Mouse (Mus musculus) liver, embryonic 16.5 days (tissue): ENCODE measurements at regions not wholly inside any gene's neighbourhood (a gene's known extent, or its start where the extent isn't known, plus 50 kb on each side); places are given as distances from the start of the nearest gene placed in this dataset.

Source experiments
- ATAC-seq: fragments of 200-750 bp; cut with Nextera tagmentation; 2 replicates; pipeline ENCODE4 v1.8.0; 2017; ENCODE audit warnings: low read depth, mild to moderate bottlenecking, moderate number of reproducible peaks, moderate library complexity
- H3K27ac ChIP-seq: fragments of 300-500 bp; sonication (generic); 2 replicates; pipeline ENCODE4 v1.5.1; 2014; ENCODE audit warnings: mild to moderate bottlenecking, low read length
- H3K27me3 ChIP-seq: fragments of 300-500 bp; sonication (generic); 2 replicates; pipeline ENCODE4 v1.6.1; 2014; ENCODE audit warnings: low read depth, low read length, mixed read lengths; ENCODE audit not compliant: control insufficient read depth, insufficient read depth
- H3K36me3 ChIP-seq: fragments of 300-500 bp; sonication (generic); 2 replicates; pipeline ENCODE4 v1.6.1; 2014; ENCODE audit warnings: mild to moderate bottlenecking; ENCODE audit not compliant: control insufficient read depth, insufficient read depth
- H3K4me1 ChIP-seq: fragments of 300-500 bp; sonication (generic); 2 replicates; pipeline ENCODE4 v1.6.1; 2014; ENCODE audit warnings: low read depth, low read length, mixed read lengths; ENCODE audit not compliant: control insufficient read depth
- H3K4me2 ChIP-seq: fragments of 300-500 bp; sonication (generic); 2 replicates; pipeline ENCODE4 v1.6.1; 2014; ENCODE audit warnings: low read depth, low read length, mixed read lengths
- H3K4me3 ChIP-seq: fragments of 300-500 bp; sonication (generic); 2 replicates; pipeline ENCODE4 v1.5.1; 2014; ENCODE audit warnings: low read depth, mild to moderate bottlenecking, low read length
- H3K9ac ChIP-seq: fragments of 300-500 bp; sonication (generic); 2 replicates; pipeline ENCODE4 v1.6.1; 2014; ENCODE audit warnings: low read depth, low read length
- H3K9me3 ChIP-seq: fragments of 300-500 bp; sonication (generic); replicated peaks from 2 replicates; pipeline ENCODE4 v1.6.1; 2016; ENCODE audit warnings: low read length; ENCODE audit not compliant: control insufficient read depth
- WGBS: fragments of 180-500 bp; shearing (Covaris S2); extraction: QIAGEN DNeasy Blood & Tissue Kit; methylation state at CpG from one replicate; pipeline ENCODE4 v1.1.7; 2014; ENCODE audit not compliant: insufficient replicate concordance; 5-methylcytosine and 5-hydroxymethylcytosine counted together

DNA sequence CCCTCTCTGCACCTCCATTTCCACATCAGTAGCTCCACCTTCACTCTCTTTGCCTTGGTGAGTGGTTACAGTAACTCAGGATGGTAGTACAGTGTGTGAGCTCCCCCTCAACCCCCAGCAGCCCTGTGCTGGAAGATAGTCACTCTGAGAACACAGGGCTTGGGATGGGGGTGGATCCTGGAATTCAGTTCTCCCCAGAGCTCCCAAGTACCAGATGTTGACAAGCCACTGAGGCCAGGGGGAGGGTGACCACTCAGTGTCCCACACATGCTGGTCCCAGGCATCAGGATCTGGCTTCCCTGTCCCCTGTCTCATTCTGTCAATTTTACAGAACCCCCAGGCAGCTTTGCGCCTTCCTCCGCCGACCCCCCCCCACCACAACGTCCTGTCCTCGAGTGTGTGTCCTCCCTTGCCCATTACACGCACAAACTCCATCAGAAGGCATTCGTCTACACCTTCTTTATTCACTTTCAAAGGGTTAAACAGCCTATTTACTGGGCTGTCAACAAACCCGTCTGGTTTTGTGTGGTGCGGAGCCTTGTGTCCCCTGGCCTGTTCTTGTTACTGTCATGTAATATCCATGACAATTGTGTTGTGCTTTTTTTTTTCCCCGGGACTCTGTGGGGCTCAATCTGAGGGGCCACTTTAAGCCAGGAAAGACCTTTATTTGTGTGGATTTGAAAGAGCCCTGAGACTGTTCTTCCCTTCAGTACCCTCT lies 194.6 kb upstream of the Irx3 start:
- Histone ChIP-seq H3K9ac (no peak overlapping the region), H3K4me3 (no peak overlapping the region), H3K36me3 (no peaks in the 10 kb centered on the region), H3K27me3 (no peaks in the 10 kb centered on the region), H3K9me3 (no peaks in the 10 kb centered on the region), H3K4me1 (no peaks in the 10 kb centered on the region), H3K27ac (no peak overlapping the region), H3K4me2 (no peak overlapping the region)
- no peak for ATAC-seq
- WGBS = 56% methylated on average over 10 of the region's 10 CpGs

- Histone ChIP-seq H3K4me2 (no peak overlapping the region), H3K4me1 (no peaks in the 10 kb centered on the region), H3K9ac (no peak overlapping the region), H3K4me3 (no peak overlapping the region), H3K9me3 (no peaks in the 10 kb centered on the region), H3K27ac (no peak overlapping the region), H3K36me3 (no peaks in the 10 kb centered on the region), H3K27me3 (no peaks in the 10 kb centered on the region)
- ATAC-seq = no peak
- WGBS = 61% methylated on average over 9 of the region's 9 CpGs
Measured at GRCm38 (mm10) chr8:91995407-91996144, 193.7 kb upstream of the Irx3 start.

- no peak for ATAC-seq
- Histone ChIP-seq H3K27ac (no peak overlapping the region), H3K4me3 (no peak overlapping the region), H3K9me3 (no peaks in the 10 kb centered on the region), H3K36me3 (no peaks in the 10 kb centered on the region), H3K9ac (no peak overlapping the region), H3K4me1 (no peaks in the 10 kb centered on the region), H3K4me2 (peak overlapping the region; percentile 16; the same call in 1 of the 2 replicates), H3K27me3 (no peaks in the 10 kb centered on the region)
- WGBS = 33% methylated on average over 25 of the region's 25 CpGs
Measured at GRCm38 (mm10) chr8:91991542-91992452, 189.9 kb upstream of the Irx3 start.

DNA sequence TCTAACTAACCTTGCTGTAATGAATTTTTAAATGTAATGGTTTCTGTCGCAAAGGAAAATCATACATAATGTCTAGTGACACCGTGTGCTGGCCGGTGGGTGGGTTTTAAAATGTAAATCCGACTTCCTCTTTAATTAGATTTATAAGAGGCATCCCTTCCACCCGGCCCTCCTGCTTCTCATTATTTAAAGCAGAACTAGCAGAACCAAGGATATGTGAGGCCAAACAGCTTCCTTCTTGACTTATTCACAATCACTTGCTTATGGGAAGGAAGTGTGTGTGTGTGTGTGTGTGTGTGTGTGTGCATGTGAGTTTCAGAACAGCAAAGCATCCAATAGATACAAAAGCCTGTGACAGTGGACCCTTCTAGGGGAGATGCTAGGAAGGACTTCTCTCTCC lies 189.1 kb upstream of the Irx3 start:
- Histone ChIP-seq H3K4me3 (no peak overlapping the region), H3K36me3 (no peaks in the 10 kb centered on the region), H3K27me3 (no peaks in the 10 kb centered on the region), H3K4me1 (no peaks in the 10 kb centered on the region), H3K9ac (no peak overlapping the region), H3K9me3 (no peaks in the 10 kb centered on the region), H3K4me2 (no peak overlapping the region), H3K27ac (no peak overlapping the region)
- 17% methylated on average over 5 of the region's 5 CpGs for WGBS
- no peak for ATAC-seq

- H3K27me3 ChIP-seq = no peaks in the 10 kb centered on the region
- no peaks in the 10 kb centered on the region for H3K4me1 ChIP-seq
- no peaks in the 10 kb centered on the region for H3K9me3 ChIP-seq
- no peak overlapping the region for H3K27ac ChIP-seq
- WGBS = 31% methylated on average over 3 of the region's 3 CpGs
- H3K4me3 ChIP-seq = no peak overlapping the region
- ATAC-seq = no peak
- no peak overlapping the region for H3K4me2 ChIP-seq
- H3K36me3 ChIP-seq = no peaks in the 10 kb centered on the region
- H3K9ac ChIP-seq = no peak overlapping the region
Measured at GRCm38 (mm10) chr8:91990048-91990447, 188.2 kb upstream of the Irx3 start.

- no peak for ATAC-seq
- no peaks in the 10 kb centered on the region for H3K4me1 ChIP-seq
- WGBS = 44% methylated on average over 11 of the region's 11 CpGs
Measured at GRCm38 (mm10) chr8:91988866-91989633, 187.2 kb upstream of the Irx3 start.

GRCm38 (mm10) chr8:91987854-91988253 lies 186.0 kb upstream of the Irx3 start:
- no peaks in the 10 kb centered on the region for H3K9me3 ChIP-seq
- no peaks in the 10 kb centered on the region for H3K27me3 ChIP-seq
- H3K4me3 ChIP-seq = no peak overlapping the region
- H3K36me3 ChIP-seq = no peaks in the 10 kb centered on the region
- H3K9ac ChIP-seq = no peak overlapping the region
- H3K4me2 ChIP-seq = no peak overlapping the region
- H3K4me1 ChIP-seq = no peaks in the 10 kb centered on the region
- no peak overlapping the region for H3K27ac ChIP-seq
- WGBS = 45% methylated on average over 6 of the region's 6 CpGs
- ATAC-seq = no peak

More at GRCm38 (mm10) chr8:91988866-91989633, 187.2 kb upstream of the Irx3 start:
- Histone ChIP-seq H3K27ac (no peak overlapping the region), H3K4me2 (no peak overlapping the region), H3K9ac (no peak overlapping the region), H3K4me3 (no peak overlapping the region), H3K9me3 (no peaks in the 10 kb centered on the region), H3K27me3 (no peaks in the 10 kb centered on the region), H3K36me3 (no peaks in the 10 kb centered on the region)

DNA sequence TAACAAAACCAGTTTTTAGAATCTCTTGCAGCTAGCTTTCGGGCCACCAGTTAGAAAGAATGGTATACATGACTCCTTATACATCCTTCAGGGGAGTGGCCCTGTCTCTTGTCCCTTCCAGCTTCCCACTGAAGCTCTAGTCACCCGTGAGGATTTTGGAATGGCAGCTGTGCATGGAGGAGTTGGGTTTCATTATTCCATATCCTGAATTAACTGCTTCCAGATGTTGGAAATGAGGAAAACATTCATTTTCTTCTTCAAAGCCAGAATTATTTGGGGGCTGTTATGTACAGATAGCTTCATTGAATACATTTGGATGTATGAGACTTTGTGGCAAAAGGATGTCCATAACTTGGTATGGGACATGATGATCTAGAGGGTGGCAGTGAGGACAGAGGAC lies 181.3 kb upstream of the Irx3 start:
- H3K9me3 ChIP-seq = no peaks in the 10 kb centered on the region
- H3K4me2 ChIP-seq = no peak overlapping the region
- H3K27me3 ChIP-seq = no peaks in the 10 kb centered on the region
- H3K27ac ChIP-seq = no peak overlapping the region
- WGBS = 51% methylated on average over 2 of the region's 2 CpGs
- no peaks in the 10 kb centered on the region for H3K4me1 ChIP-seq
- no peak overlapping the region for H3K9ac ChIP-seq
- H3K4me3 ChIP-seq = no peak overlapping the region
- no peaks in the 10 kb centered on the region for H3K36me3 ChIP-seq
- no peak for ATAC-seq
